In genomic region chr12:8657116-8657515, GRCm38 (mm10) we compare ENCODE assay signal across 27 mouse cellular contexts. TPM values are rescaled to one million over a fixed set of nuclear protein-coding genes. Genes with fewer than 3 reads are reported as not detected.
DNase-seq lines count a peak whose midpoint lies in the region; ATAC-seq and TF ChIP-seq lines count a peak whose summit lies in the region.
"Had no signal": no experiment of that assay in that cellular context is flagged by ENCODE, and none has a peak within 500 bp of the region (broad histone marks: within the 10 kb centered on the region; RNA-seq: fewer than 3 reads in every experiment).

No protein-coding gene starts in this region.

- peak; percentile 20; the same call in 1 of the 2 replicates for TF ChIP-seq CTCF in heart, postnatal 0 days (IDR thresholded peaks at IDR 0.05; ENCODE audit: low read depth)
- peak; percentile 12 for TF ChIP-seq CTCF in left cerebral cortex, adult 2 months (IDR thresholded peaks at IDR 0.05)

- WGBS in heart, postnatal 0 days: 63% methylated on average over 10 of the region's 10 CpGs
- 68% methylated on average over 10 of the region's 10 CpGs for WGBS in heart, embryonic 10.5 days
- 68% methylated on average over 10 of the region's 10 CpGs for WGBS in stomach, embryonic 16.5 days

- H3K27ac ChIP-seq in heart, postnatal 0 days (ENCODE audit: low read depth): no peak overlapping the region
- no peak overlapping the region for H3K27ac ChIP-seq in heart, embryonic 10.5 days
- no peak overlapping the region for H3K27ac ChIP-seq in left cerebral cortex, adult 2 months
- peak overlapping the region; percentile 64 for H3K27ac ChIP-seq in stomach, embryonic 16.5 days (ENCODE audit: low read length)
- H3K27ac ChIP-seq: embryonic facial prominence, embryonic 10.5 days; forebrain, embryonic 13.5 days; hindbrain, embryonic 13.5 days; hindbrain, postnatal 0 days had no signal

- no peak overlapping the region for H3K4me2 ChIP-seq in heart, postnatal 0 days (ENCODE audit: low read depth, low read length)
- no peak overlapping the region for H3K4me2 ChIP-seq in stomach, embryonic 16.5 days (ENCODE audit: low read depth, low read length)
- H3K4me2 ChIP-seq: forebrain, embryonic 13.5 days; heart, embryonic 12.5 days; hindbrain, embryonic 13.5 days had no signal

- H3K4me1 ChIP-seq in heart, postnatal 0 days (ENCODE audit: control insufficient read depth, insufficient read depth): no peaks in the 10 kb centered on the region; the same call in 1 of the 2 replicates
- H3K4me1 ChIP-seq in heart, embryonic 10.5 days: peaks cover 13% of the 10 kb centered on the region; the same call in 1 of the 2 replicates
- H3K4me1 ChIP-seq in stomach, embryonic 16.5 days (ENCODE audit: control insufficient read depth, insufficient read depth, low read length): no peaks in the 10 kb centered on the region
- H3K4me1 ChIP-seq: embryonic facial prominence, embryonic 10.5 days; forebrain, embryonic 13.5 days; hindbrain, embryonic 13.5 days had no signal

- ATAC-seq in frontal cortex, adult (ENCODE audit: low TSS enrichment): peak; percentile 62
- ATAC-seq in heart, postnatal 0 days (ENCODE audit: insufficient read depth, low read depth): no peak
- ATAC-seq in stomach, embryonic 16.5 days (ENCODE audit: insufficient read depth, low FRiP score): no peak
- ATAC-seq: activated CD4-positive, CD25-positive, alpha-beta regulatory T cell, adult 4 months; forebrain, embryonic 13.5 days; hindbrain, postnatal 0 days; Patski had no signal

- H3K27me3 ChIP-seq in heart, postnatal 0 days (ENCODE audit: control insufficient read depth, insufficient read depth, low read length): no peaks in the 10 kb centered on the region
- no peaks in the 10 kb centered on the region for H3K27me3 ChIP-seq in heart, embryonic 10.5 days (ENCODE audit: insufficient read depth, poor library complexity, severe bottlenecking)
- no peaks in the 10 kb centered on the region for H3K27me3 ChIP-seq in stomach, embryonic 16.5 days (ENCODE audit: control insufficient read depth, insufficient read depth, low read length)
- H3K27me3 ChIP-seq: forebrain, embryonic 13.5 days; heart, embryonic 12.5 days; hindbrain, embryonic 13.5 days; Patski had no signal

- H3K9ac ChIP-seq in heart, postnatal 0 days (replicated peaks; ENCODE audit: low read depth, low read length): no peak overlapping the region
- H3K9ac ChIP-seq in stomach, embryonic 16.5 days (ENCODE audit: low read length): no peak overlapping the region
- H3K9ac ChIP-seq: forebrain, embryonic 13.5 days; heart, embryonic 12.5 days; hindbrain, embryonic 13.5 days had no signal

- intact Hi-C loops in left cerebral cortex, adult 2 months (cut with DNase I): no loop called here
- intact Hi-C loops in left cerebral cortex, postnatal 4 days (cut with DNase I): no loop called here

- DNase-seq in frontal cortex, postnatal 36 days (ENCODE audit: low spot score in 2 of 2): no peak
- DNase-seq in heart, postnatal 0 days (ENCODE audit: low spot score): no peak
- no peak for DNase-seq in heart, embryonic 10.5 days (ENCODE audit: low spot score)
- no peak for DNase-seq in left cerebral cortex, adult 2 months (ENCODE audit: extremely low spot score in 1 of 2, low spot score in 2 of 2)
- DNase-seq in left cerebral cortex, postnatal 4 days: no peak
- no peak for DNase-seq in ovary, adult 18-20 months (ENCODE audit: low spot score)
- DNase-seq: cerebellum, adult 2 months; cerebellum, postnatal 10 days; gastrocnemius, postnatal 14 days; heart, postnatal 10 days had no signal

- no peak for TF ChIP-seq EP300 in heart, postnatal 0 days (IDR thresholded peaks at IDR 0.05; ENCODE audit: low read depth)

- H3K36me3 ChIP-seq in heart, postnatal 0 days (replicated peaks; ENCODE audit: control insufficient read depth, insufficient read depth, low read length): no peaks in the 10 kb centered on the region
- no peaks in the 10 kb centered on the region for H3K36me3 ChIP-seq in heart, embryonic 10.5 days
- no peaks in the 10 kb centered on the region for H3K36me3 ChIP-seq in stomach, embryonic 16.5 days (ENCODE audit: control insufficient read depth, insufficient read depth, low read length)
- H3K36me3 ChIP-seq: embryonic facial prominence, embryonic 10.5 days; heart, embryonic 12.5 days; hindbrain, embryonic 13.5 days had no signal

- no peaks in the 10 kb centered on the region for H3K9me3 ChIP-seq in heart, postnatal 0 days (replicated peaks; ENCODE audit: control insufficient read depth, low read length)
- H3K9me3 ChIP-seq in heart, embryonic 10.5 days: no peaks in the 10 kb centered on the region
- no peaks in the 10 kb centered on the region for H3K9me3 ChIP-seq in stomach, embryonic 16.5 days (replicated peaks; ENCODE audit: control insufficient read depth, low read length)
- H3K9me3 ChIP-seq: embryonic facial prominence, embryonic 10.5 days; forebrain, embryonic 13.5 days; heart, embryonic 12.5 days; hindbrain, embryonic 13.5 days had no signal

- H3K4me3 ChIP-seq in heart, postnatal 0 days (ENCODE audit: low read depth, low read length): no peak overlapping the region
- H3K4me3 ChIP-seq in heart, embryonic 10.5 days: no peak overlapping the region
- no peak overlapping the region for H3K4me3 ChIP-seq in left cerebral cortex, adult 2 months
- no peak overlapping the region for H3K4me3 ChIP-seq in stomach, embryonic 16.5 days (replicated peaks; ENCODE audit: low read length)
- H3K4me3 ChIP-seq: embryonic facial prominence, embryonic 10.5 days; forebrain, embryonic 13.5 days; heart, embryonic 12.5 days; hindbrain, embryonic 13.5 days had no signal

RNA-seq across cellular contexts. Expression of gene Pum2, which starts 16.8 kb away (rescaled TPM):
- total RNA-seq in heart, postnatal 0 days (2014; rRNA removed; ENCODE audit: low replicate concordance): 100 TPM in 2 replicates
- polyA plus RNA-seq in heart, postnatal 0 days (2015; fragmentation: Nextera tagmentation; extraction: Ambion mirVana): 18.6 and 20.9 TPM in 2 replicates
- 37.3 and 42.5 TPM in 2 replicates for polyA plus RNA-seq in heart, embryonic 10.5 days (2016; fragmentation: Nextera tagmentation; extraction: Ambion mirVana)
- 100 to 1,000 TPM; 193 to 209 TPM for total RNA-seq in left cerebral cortex, adult 2 months (2021)
- 100 to 1,000 TPM; 183 to 192 TPM for total RNA-seq in left cerebral cortex, postnatal 4 days (2021)
- polyA plus RNA-seq in stomach, embryonic 16.5 days (2015; fragmentation: Nextera tagmentation; extraction: Ambion mirVana): 43.7 and 44.5 TPM in 2 replicates

RNA-seq across cellular contexts. Expression of gene Slc7a15, which starts 58.2 kb away (rescaled TPM):
- total RNA-seq in heart, postnatal 0 days (2014; rRNA removed; ENCODE audit: low replicate concordance): not detected in 2 replicates
- 0.05 TPM in 1 of 2 replicates, not detected in the other for polyA plus RNA-seq in heart, postnatal 0 days (2015; fragmentation: Nextera tagmentation; extraction: Ambion mirVana)
- not detected in 2 replicates for polyA plus RNA-seq in heart, embryonic 10.5 days (2016; fragmentation: Nextera tagmentation; extraction: Ambion mirVana)
- total RNA-seq in left cerebral cortex, adult 2 months (2021): not detected
- not detected for total RNA-seq in left cerebral cortex, postnatal 4 days (2021)
- not detected in 2 replicates for polyA plus RNA-seq in stomach, embryonic 16.5 days (2015; fragmentation: Nextera tagmentation; extraction: Ambion mirVana)
- total RNA-seq: adrenal gland, adult 8-10 months; adrenal gland, postnatal 36 days; gastrocnemius, adult 18-20 months; gastrocnemius, postnatal 14 days; heart, postnatal 10 days; hematopoietic stem cell, adult 5-6 weeks; hindbrain, postnatal 0 days had no signal
- polyA plus RNA-seq: activated CD4-positive, CD25-positive, alpha-beta regulatory T cell, adult 4 months; C2C12; embryonic facial prominence, embryonic 10.5 days; embryonic facial prominence, embryonic 14.5 days; forebrain, embryonic 13.5 days; frontal cortex, adult 2 months; heart, embryonic 12.5 days; hindbrain, embryonic 13.5 days; intestine, embryonic 14.5 days had no signal
